Mouse (Mus musculus) erythroblast, embryonic 14.5 days (primary cell): Measurements from ENCODE around the gene Ccdc38. TPM values are rescaled to one million over a fixed set of nuclear protein-coding genes. Genes with fewer than 3 reads are reported as not detected.

Source experiments
- H3K27me3 ChIP-seq: 2 replicates; pipeline ENCODE4 v1.6.1; 2012; ENCODE audit warnings: inconsistent platforms; ENCODE audit not compliant: control insufficient read depth
- H3K36me3 ChIP-seq: 2 replicates; pipeline ENCODE4 v1.6.1; 2012; ENCODE audit warnings: mild to moderate bottlenecking, inconsistent platforms; ENCODE audit not compliant: control insufficient read depth
- H3K4me1 ChIP-seq: 2 replicates; pipeline ENCODE4 v1.6.1; 2012; ENCODE audit warnings: inconsistent platforms; ENCODE audit not compliant: control insufficient read depth
- H3K4me3 ChIP-seq: replicated peaks from 2 replicates; pipeline ENCODE3; 2012; ENCODE audit warnings: moderate library complexity, mild to moderate bottlenecking, inconsistent platforms
- H3K9me3 ChIP-seq: 2 replicates; pipeline ENCODE4 v1.6.1; 2012; ENCODE audit warnings: low read length, inconsistent platforms, mixed read lengths; ENCODE audit not compliant: control insufficient read depth
- GATA1 ChIP-seq: IDR thresholded peaks from 2 replicates; pipeline ENCODE4 v1.6.1; 2012; ENCODE audit warnings: low read length, inconsistent platforms, mixed read lengths
- TAL1 ChIP-seq: IDR thresholded peaks from 3 replicates; pipeline ENCODE4 v1.6.1; 2012; ENCODE audit warnings: low read length, inconsistent platforms, mixed read lengths
- polyA plus RNA-seq: library from polyadenylated mRNA; stranded (reverse); fragments of >175 nt; gene quantifications from 2 replicates; pipeline ENCODE4 v1.2.3, GENCODE M21; 2012

Gene Ccdc38
- not detected in 2 replicates for polyA plus RNA-seq

DNA sequence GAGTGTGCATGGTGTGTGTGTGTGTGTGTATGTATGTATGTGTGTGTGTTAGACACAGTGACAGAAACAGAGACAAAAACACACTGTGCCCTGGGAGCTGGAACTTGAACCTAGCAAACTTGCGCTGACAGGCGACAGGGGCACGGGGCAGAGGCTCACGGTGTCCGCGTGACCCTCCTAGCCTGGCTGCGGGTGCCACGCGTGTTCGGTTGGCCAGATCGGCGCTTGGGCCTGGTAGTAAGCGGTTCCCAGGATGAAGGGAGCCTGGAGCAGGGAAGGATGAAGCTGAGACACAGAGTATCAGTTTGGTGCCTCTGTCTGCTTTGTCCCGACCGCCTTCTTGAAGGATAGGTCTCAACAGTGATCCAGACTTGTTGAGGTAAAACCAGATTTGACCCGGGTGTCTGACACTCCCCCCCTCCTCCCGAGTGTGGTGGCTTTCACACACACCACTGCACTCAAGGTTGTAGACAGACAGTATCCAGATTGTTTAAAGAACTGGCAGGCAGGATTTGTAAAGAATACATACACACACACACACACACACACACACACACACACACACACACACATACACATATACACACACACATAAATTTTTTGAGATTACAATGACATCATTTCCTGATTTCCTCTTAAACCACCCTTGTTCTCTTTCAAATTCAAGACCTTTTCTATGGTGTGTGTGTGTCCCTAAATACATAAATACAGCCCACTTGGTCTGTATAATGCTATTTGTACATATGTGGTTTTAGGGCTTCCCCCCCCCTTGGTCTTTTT is at the start of gene Ccdc38:
Ccdc38 (plus strand) TSS at position 202 of the 780 bp plus-strand sequence.
- TF ChIP-seq TAL1 (no peak), GATA1 (no peak)
- no peaks in the 10 kb centered on the region for H3K9me3 ChIP-seq
- peaks cover 21% of the 10 kb centered on the region for H3K27me3 ChIP-seq
- peaks cover 9% of the 10 kb centered on the region for H3K4me1 ChIP-seq
- no peaks in the 10 kb centered on the region for H3K36me3 ChIP-seq
- peak within 1 kb of the TSS; percentile 54 for H3K4me3 ChIP-seq

DNA sequence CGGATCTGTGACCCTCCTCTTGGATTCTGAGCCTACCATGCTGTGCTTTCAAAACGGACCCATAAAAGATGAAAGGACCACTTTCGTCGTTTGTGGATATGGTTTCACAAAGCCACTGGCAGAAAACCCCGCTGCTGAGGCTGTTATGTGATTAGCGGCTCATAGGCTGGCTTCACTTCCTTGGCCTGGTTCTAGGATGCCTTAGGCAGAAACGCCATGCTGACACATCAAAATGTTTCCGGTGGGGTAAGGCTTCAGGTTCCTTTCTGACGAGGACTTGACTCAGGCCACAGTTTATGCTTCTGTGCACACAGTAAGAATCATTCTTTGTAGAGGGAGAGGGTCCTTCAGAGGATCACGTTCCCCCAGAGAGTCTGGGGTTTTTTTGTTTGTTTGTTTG is 39.6 kb upstream of the Ccdc38 start:
- Histone ChIP-seq H3K36me3 (no peaks in the 10 kb centered on the region), H3K4me3 (no peak overlapping the region), H3K4me1 (no peaks in the 10 kb centered on the region), H3K9me3 (no peaks in the 10 kb centered on the region), H3K27me3 (no peaks in the 10 kb centered on the region)
- TF ChIP-seq GATA1 (no peak), TAL1 (no peak)

DNA sequence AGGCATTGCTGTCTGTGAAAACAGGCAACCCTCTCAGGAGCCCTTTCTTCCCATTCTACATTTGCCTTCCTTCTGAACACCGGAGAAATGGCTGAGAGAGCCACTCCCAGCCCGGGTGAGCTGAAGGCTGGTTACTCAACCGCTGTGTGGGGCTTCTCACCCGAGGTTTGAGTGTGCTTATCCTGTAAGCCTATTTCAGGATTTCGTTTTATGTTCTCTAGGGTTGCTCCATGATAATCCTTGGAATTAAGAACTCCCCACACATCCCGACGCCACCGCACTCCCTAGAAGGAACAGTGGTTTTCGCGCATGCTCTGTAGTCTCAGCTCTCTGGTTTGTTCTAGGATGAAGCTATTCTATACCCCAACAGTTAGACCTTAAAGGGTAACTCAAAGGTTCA is 39.1 kb upstream of the Ccdc38 start:
- no peak overlapping the region for H3K4me3 ChIP-seq
- no peaks in the 10 kb centered on the region for H3K9me3 ChIP-seq
- TF ChIP-seq TAL1: no peak
- H3K27me3 ChIP-seq: no peaks in the 10 kb centered on the region
- H3K36me3 ChIP-seq: no peaks in the 10 kb centered on the region
- H3K4me1 ChIP-seq: no peaks in the 10 kb centered on the region

DNA sequence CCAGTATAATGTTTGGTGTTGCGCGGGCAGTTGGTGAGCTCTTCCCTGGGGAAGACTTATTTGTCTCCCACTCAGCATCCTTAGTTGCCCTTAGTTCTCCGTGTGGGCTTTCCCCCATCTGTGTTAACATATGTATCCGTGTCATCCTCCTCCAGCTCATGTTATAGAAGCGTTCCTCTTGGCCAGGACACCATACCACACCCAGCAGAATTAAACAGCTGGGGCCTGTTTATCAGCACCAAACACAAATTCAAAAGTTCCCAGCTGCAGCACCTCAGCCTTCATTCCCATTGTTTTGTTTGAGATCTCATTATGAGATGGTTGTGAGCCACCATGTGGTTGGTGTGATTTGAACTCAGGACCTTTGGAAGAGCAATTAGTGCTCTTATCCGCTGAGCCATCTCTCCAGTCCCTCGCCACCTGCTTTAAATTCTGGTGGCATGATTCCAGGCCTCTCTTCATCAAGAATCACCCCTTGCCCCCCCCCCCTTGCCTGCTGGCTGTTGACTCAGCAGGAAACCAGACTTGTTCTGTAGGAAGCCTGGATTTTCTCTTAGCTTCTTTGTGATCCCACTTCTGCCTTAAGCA is 32.0 kb upstream of the Ccdc38 start:
- Histone ChIP-seq H3K4me3 (no peak overlapping the region), H3K27me3 (no peaks in the 10 kb centered on the region), H3K9me3 (no peaks in the 10 kb centered on the region), H3K4me1 (no peaks in the 10 kb centered on the region), H3K36me3 (no peaks in the 10 kb centered on the region)
- TF ChIP-seq TAL1 (no peak), GATA1 (no peak)

DNA sequence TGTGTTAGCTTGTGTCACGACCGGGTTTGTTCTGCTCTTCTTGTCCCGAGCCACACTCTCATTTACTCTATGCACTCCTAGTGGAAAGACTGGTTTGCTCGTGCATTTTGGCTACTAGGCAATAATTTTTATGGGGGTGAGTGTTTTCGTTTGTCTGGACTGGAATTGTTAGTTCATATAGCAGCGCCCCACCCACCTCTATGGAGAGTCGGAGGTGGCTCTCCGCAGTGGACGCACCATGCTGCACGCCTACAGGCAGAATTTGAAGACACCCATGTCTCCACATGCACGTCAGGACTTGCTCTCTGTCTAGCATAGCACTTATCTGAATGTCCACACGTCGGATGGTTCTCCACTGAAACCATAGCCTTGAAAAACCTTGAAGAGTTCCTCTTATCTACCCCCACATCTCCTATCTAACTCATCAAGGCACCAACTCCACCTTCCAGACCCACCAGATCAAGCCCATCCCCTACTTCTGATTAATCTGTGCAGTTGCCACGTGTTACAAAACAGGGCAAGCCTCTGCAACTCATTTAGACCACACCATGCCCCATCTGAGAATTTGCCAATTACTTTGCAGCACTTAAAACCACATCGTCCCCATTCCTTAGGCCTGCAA is 30.8 kb upstream of the Ccdc38 start:
- no peaks in the 10 kb centered on the region for H3K4me1 ChIP-seq
- H3K9me3 ChIP-seq: no peaks in the 10 kb centered on the region
- H3K4me3 ChIP-seq: no peak overlapping the region
- TF ChIP-seq GATA1 (no peak), TAL1 (no peak)
- H3K27me3 ChIP-seq: no peaks in the 10 kb centered on the region
- H3K36me3 ChIP-seq: no peaks in the 10 kb centered on the region

DNA sequence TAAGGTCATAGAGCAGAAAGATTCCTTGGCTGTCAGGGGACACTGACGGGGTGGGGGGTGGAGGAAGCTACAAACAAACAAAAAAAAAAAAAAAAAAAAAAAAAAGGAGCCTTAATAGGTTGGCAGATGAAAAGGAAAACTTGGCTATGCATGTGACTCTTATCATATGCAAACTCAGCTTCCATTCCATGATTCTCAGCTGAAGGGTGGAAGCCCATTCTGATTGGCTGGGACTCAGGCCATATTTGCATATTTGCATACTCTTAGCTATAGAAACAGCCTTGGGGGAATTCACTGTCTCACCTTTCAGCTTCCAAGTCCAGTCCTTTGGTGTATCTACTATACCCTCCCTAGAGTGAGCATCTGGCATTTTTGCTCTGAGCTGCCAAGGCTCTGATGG is 25.0 kb upstream of the Ccdc38 start:
- no peaks in the 10 kb centered on the region for H3K27me3 ChIP-seq
- TF ChIP-seq GATA1 (no peak), TAL1 (no peak)

DNA sequence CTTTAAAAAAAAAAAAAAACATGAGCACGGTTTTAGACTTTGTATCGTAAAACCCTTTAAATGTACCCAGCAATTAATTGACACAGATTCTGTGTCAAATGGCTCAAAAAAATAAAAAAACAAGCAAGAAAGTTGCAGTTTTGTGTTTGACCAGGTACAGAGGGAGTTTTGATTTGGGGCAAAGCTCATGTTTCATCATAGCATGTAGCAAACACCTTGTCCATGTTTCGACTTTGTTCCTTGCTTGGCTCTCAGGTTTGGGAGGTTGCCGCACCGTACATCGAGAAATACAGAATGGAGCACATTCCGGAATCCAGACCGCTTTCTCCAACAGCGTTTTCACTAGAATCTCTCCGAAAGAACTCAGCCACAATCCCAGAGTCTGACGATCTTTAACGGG is 24.5 kb upstream of the Ccdc38 start:
- TF ChIP-seq TAL1 (no peak), GATA1 (no peak)
- Histone ChIP-seq H3K4me1 (no peaks in the 10 kb centered on the region), H3K36me3 (no peaks in the 10 kb centered on the region), H3K9me3 (no peaks in the 10 kb centered on the region), H3K27me3 (no peaks in the 10 kb centered on the region), H3K4me3 (no peak overlapping the region)

More for the DNA sequence above, 25.0 kb upstream of the Ccdc38 start:
- no peak overlapping the region for H3K4me3 ChIP-seq
- H3K9me3 ChIP-seq: no peaks in the 10 kb centered on the region
- no peaks in the 10 kb centered on the region for H3K36me3 ChIP-seq
- H3K4me1 ChIP-seq: no peaks in the 10 kb centered on the region

DNA sequence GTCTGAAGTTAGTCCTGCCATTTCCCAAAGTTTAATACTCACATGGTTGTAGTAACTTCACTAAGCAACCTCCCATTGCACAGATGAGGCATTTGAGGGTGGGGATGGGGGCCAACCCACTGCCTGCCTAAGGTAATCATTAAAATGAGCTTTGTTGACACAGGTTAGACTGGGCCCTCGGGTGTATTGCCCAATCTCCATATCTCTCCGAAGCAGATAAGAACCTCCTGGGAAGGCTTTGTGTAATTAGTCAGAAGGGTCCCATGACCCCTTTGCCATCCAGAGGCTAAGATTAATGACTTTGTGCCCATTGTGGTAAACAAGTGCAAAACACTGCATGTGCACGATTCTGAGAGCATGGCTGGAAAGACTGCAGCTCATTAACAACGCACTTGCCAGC is 22.7 kb upstream of the Ccdc38 start:
- Histone ChIP-seq H3K36me3 (no peaks in the 10 kb centered on the region), H3K9me3 (no peaks in the 10 kb centered on the region), H3K27me3 (no peaks in the 10 kb centered on the region), H3K4me3 (no peak overlapping the region), H3K4me1 (no peaks in the 10 kb centered on the region)
- TF ChIP-seq GATA1 (no peak), TAL1 (no peak)

DNA sequence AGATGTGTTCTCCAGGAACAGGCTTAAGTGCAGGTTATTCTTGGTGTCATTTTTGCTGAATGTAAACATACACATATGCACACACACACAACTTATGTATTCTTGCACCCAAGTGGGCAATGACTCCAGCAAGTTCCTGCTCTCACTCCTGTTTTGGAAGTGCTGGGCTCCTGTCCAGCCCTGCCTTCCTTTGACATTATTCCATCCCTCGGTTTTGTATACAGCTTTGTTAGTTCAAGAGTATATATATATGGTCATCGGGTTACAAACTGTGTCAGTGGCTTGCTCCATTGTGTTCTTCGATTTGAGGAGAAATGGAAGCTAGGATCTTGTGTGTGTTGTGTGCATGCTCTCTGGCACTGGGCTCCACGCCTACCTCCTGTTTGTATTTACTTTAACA is 22.2 kb upstream of the Ccdc38 start:
- TF ChIP-seq GATA1 (no peak), TAL1 (no peak)
- Histone ChIP-seq H3K4me1 (no peaks in the 10 kb centered on the region), H3K9me3 (no peaks in the 10 kb centered on the region), H3K4me3 (no peak overlapping the region), H3K36me3 (no peaks in the 10 kb centered on the region), H3K27me3 (no peaks in the 10 kb centered on the region)
